Mouse (Mus musculus) heart, embryonic 13.5 days (tissue): ENCODE data around the gene Dna2. TPM values are rescaled to one million over a fixed set of nuclear protein-coding genes. Genes with fewer than 3 reads are reported as not detected.
A peak's percentile ranks its signal among the peaks of the same experiment; 100 is the strongest.

Source experiments
- ATAC-seq: fragments of 200-750 bp; cut with Nextera tagmentation; 2 replicates; pipeline ENCODE4 v1.8.0; 2017; ENCODE audit warnings: moderate TSS enrichment; ENCODE audit not compliant: insufficient number of reproducible peaks, low FRiP score, low TSS enrichment; ENCODE audit errors: extremely low read depth
- H3K27ac ChIP-seq: fragments of 300-500 bp; sonication (generic); replicated peaks from 2 replicates; pipeline ENCODE4 v1.5.1; 2015; ENCODE audit warnings: moderate library complexity, mild to moderate bottlenecking, inconsistent platforms
- H3K27me3 ChIP-seq: fragments of 300-500 bp; sonication (generic); replicated peaks from 2 replicates; pipeline ENCODE4 v1.6.1; 2015; ENCODE audit warnings: mild to moderate bottlenecking, inconsistent platforms
- H3K36me3 ChIP-seq: fragments of 300-500 bp; sonication (generic); 2 replicates; pipeline ENCODE4 v1.6.1; 2015; ENCODE audit warnings: mild to moderate bottlenecking, inconsistent platforms
- H3K4me1 ChIP-seq: fragments of 300-500 bp; sonication (generic); 2 replicates; pipeline ENCODE4 v1.6.1; 2015; ENCODE audit warnings: inconsistent platforms
- H3K4me2 ChIP-seq: fragments of 300-500 bp; sonication (generic); 2 replicates; pipeline ENCODE4 v1.6.1; 2015; ENCODE audit warnings: inconsistent platforms, mild to moderate bottlenecking, moderate library complexity
- H3K4me3 ChIP-seq: fragments of 300-500 bp; sonication (generic); 2 replicates; pipeline ENCODE4 v1.5.1; 2015; ENCODE audit warnings: moderate library complexity, mild to moderate bottlenecking, inconsistent platforms
- H3K9ac ChIP-seq: fragments of 300-500 bp; sonication (generic); 2 replicates; pipeline ENCODE4 v1.6.1; 2015; ENCODE audit warnings: inconsistent platforms, mild to moderate bottlenecking, moderate library complexity
- H3K9me3 ChIP-seq: fragments of 300-500 bp; sonication (generic); 2 replicates; pipeline ENCODE4 v1.6.1; 2016; ENCODE audit warnings: inconsistent platforms
- WGBS: fragments of 180-500 bp; shearing (Covaris S2); methylation state at CpG from one replicate; pipeline ENCODE4 v1.1.7; 2015; ENCODE audit warnings: mixed read lengths; 5-methylcytosine and 5-hydroxymethylcytosine counted together
- polyA plus RNA-seq: library from polyadenylated mRNA; unstranded; fragments of >200 nt; fragmentation: Nextera tagmentation; extraction: Ambion mirVana; gene quantifications from 2 replicates; pipeline ENCODE4 v1.2.1, GENCODE M21; 2015

Dna2 gene
- polyA plus RNA-seq, 1 experiment from 2014 or later: 15.4 TPM

- no peaks in the 10 kb centered on the region for H3K27me3 ChIP-seq
- no peak overlapping the region for H3K4me2 ChIP-seq
- no peak for ATAC-seq
- WGBS: 87% methylated on average over 11 of the region's 11 CpGs
- H3K27ac ChIP-seq: peak overlapping the region; percentile 58
- peaks cover 21% of the 10 kb centered on the region for H3K4me1 ChIP-seq
- H3K9me3 ChIP-seq: no peaks in the 10 kb centered on the region
- peaks cover 60% of the 10 kb centered on the region for H3K36me3 ChIP-seq
- no peak overlapping the region for H3K9ac ChIP-seq
- H3K4me3 ChIP-seq: no peak overlapping the region
Observed at GRCm38 (mm10) chr10:62984072-62984471, 37.2 kb downstream of the Dna2 start.

- Histone ChIP-seq H3K36me3 (peaks cover 64% of the 10 kb centered on the region), H3K4me1 (peaks cover 20% of the 10 kb centered on the region), H3K4me2 (no peak overlapping the region), H3K9ac (0 out of 2 replicates have a peak overlapping the region, but pooled peaks have one; percentile 7), H3K9me3 (no peaks in the 10 kb centered on the region), H3K4me3 (no peak overlapping the region), H3K27ac (peak overlapping the region; percentile 58), H3K27me3 (no peaks in the 10 kb centered on the region)
- 66% methylated on average over 6 of the region's 6 CpGs for WGBS
- no peak for ATAC-seq
Observed at GRCm38 (mm10) chr10:62984495-62984894, 37.7 kb downstream of the Dna2 start.

- no peaks in the 10 kb centered on the region for H3K9me3 ChIP-seq
- H3K36me3 ChIP-seq: peaks cover 91% of the 10 kb centered on the region
- ATAC-seq: no peak
- H3K9ac ChIP-seq: no peak overlapping the region
- no peak overlapping the region for H3K4me3 ChIP-seq
- 34% methylated on average over 3 of the region's 3 CpGs for WGBS
- no peak overlapping the region for H3K4me2 ChIP-seq
- H3K4me1 ChIP-seq: peaks cover 12% of the 10 kb centered on the region
- H3K27me3 ChIP-seq: no peaks in the 10 kb centered on the region
- no peak overlapping the region for H3K27ac ChIP-seq
Observed at GRCm38 (mm10) chr10:62987341-62987740, 40.5 kb downstream of the Dna2 start.

- Histone ChIP-seq H3K27me3 (no peaks in the 10 kb centered on the region), H3K9ac (no peak overlapping the region), H3K9me3 (no peaks in the 10 kb centered on the region), H3K36me3 (peaks cover 93% of the 10 kb centered on the region), H3K27ac (no peak overlapping the region), H3K4me2 (no peak overlapping the region), H3K4me3 (no peak overlapping the region), H3K4me1 (no peaks in the 10 kb centered on the region)
- 92% methylated on average over 15 of the region's 15 CpGs for WGBS
- ATAC-seq: no peak
Observed at GRCm38 (mm10) chr10:62990636-62991035, 43.8 kb downstream of the Dna2 start.

GRCm38 (mm10) chr10:62993991-62994390, 47.2 kb downstream of the Dna2 start:
- ATAC-seq: no peak
- H3K9ac ChIP-seq: no peak overlapping the region
- 59% methylated on average over 7 of the region's 9 CpGs for WGBS
- H3K4me2 ChIP-seq: no peak overlapping the region
- no peak overlapping the region for H3K4me3 ChIP-seq
- no peaks in the 10 kb centered on the region for H3K9me3 ChIP-seq
- peaks cover 97% of the 10 kb centered on the region for H3K36me3 ChIP-seq
- H3K27ac ChIP-seq: no peak overlapping the region
- no peaks in the 10 kb centered on the region for H3K27me3 ChIP-seq
- no peaks in the 10 kb centered on the region for H3K4me1 ChIP-seq

GRCm38 (mm10) chr10:63000584-63000983, 53.8 kb downstream of the Dna2 start:
- no peaks in the 10 kb centered on the region for H3K9me3 ChIP-seq
- H3K4me1 ChIP-seq: no peaks in the 10 kb centered on the region
- no peaks in the 10 kb centered on the region for H3K27me3 ChIP-seq
- no peak overlapping the region for H3K27ac ChIP-seq
- H3K36me3 ChIP-seq: peaks cover 96% of the 10 kb centered on the region
- WGBS: 55% methylated on average over 9 of the region's 9 CpGs
- H3K4me2 ChIP-seq: no peak overlapping the region
- no peak for ATAC-seq
- H3K4me3 ChIP-seq: no peak overlapping the region
- no peak overlapping the region for H3K9ac ChIP-seq

- WGBS: 67% methylated on average over 9 of the region's 9 CpGs
- Histone ChIP-seq H3K27me3 (no peaks in the 10 kb centered on the region), H3K36me3 (peaks cover 95% of the 10 kb centered on the region), H3K4me2 (no peak overlapping the region), H3K9ac (no peak overlapping the region), H3K27ac (no peak overlapping the region), H3K4me1 (no peaks in the 10 kb centered on the region), H3K4me3 (no peak overlapping the region), H3K9me3 (no peaks in the 10 kb centered on the region)
- ATAC-seq: no peak
Observed at GRCm38 (mm10) chr10:63003252-63003651, 56.4 kb downstream of the Dna2 start.

GRCm38 (mm10) chr10:63004556-63004955, 57.7 kb downstream of the Dna2 start:
- no peaks in the 10 kb centered on the region for H3K27me3 ChIP-seq
- H3K4me2 ChIP-seq: no peak overlapping the region
- peaks cover 96% of the 10 kb centered on the region for H3K36me3 ChIP-seq
- no peaks in the 10 kb centered on the region for H3K9me3 ChIP-seq
- no peaks in the 10 kb centered on the region for H3K4me1 ChIP-seq
- H3K9ac ChIP-seq: no peak overlapping the region
- H3K4me3 ChIP-seq: no peak overlapping the region
- ATAC-seq: no peak
- H3K27ac ChIP-seq: no peak overlapping the region
- 85% methylated on average over 9 of the region's 9 CpGs for WGBS

- H3K36me3 ChIP-seq: peaks cover 96% of the 10 kb centered on the region
- no peak for ATAC-seq
- 63% methylated on average over 3 of the region's 3 CpGs for WGBS
Observed at GRCm38 (mm10) chr10:63008193-63008592, 61.4 kb downstream of the Dna2 start.

GRCm38 (mm10) chr10:63010268-63010667, 63.4 kb downstream of the Dna2 start:
- no peak for ATAC-seq
- Histone ChIP-seq H3K4me3 (no peak overlapping the region), H3K4me2 (no peak overlapping the region), H3K9ac (no peak overlapping the region), H3K27me3 (no peaks in the 10 kb centered on the region), H3K9me3 (no peaks in the 10 kb centered on the region), H3K27ac (no peak overlapping the region), H3K4me1 (no peaks in the 10 kb centered on the region), H3K36me3 (peaks cover 95% of the 10 kb centered on the region)
- 81% methylated on average over 4 of the region's 4 CpGs for WGBS

More at GRCm38 (mm10) chr10:63008193-63008592, 61.4 kb downstream of the Dna2 start:
- Histone ChIP-seq H3K4me3 (no peak overlapping the region), H3K4me1 (no peaks in the 10 kb centered on the region), H3K27ac (no peak overlapping the region), H3K9ac (no peak overlapping the region), H3K9me3 (no peaks in the 10 kb centered on the region), H3K27me3 (no peaks in the 10 kb centered on the region), H3K4me2 (no peak overlapping the region)

- no peak overlapping the region for H3K9ac ChIP-seq
- no peak overlapping the region for H3K4me2 ChIP-seq
- no peak for ATAC-seq
- 94% methylated on average over 6 of the region's 6 CpGs for WGBS
- H3K27ac ChIP-seq: no peak overlapping the region
- no peak overlapping the region for H3K4me3 ChIP-seq
- peaks cover 95% of the 10 kb centered on the region for H3K36me3 ChIP-seq
- no peaks in the 10 kb centered on the region for H3K4me1 ChIP-seq
- no peaks in the 10 kb centered on the region for H3K27me3 ChIP-seq
- H3K9me3 ChIP-seq: no peaks in the 10 kb centered on the region
Observed at GRCm38 (mm10) chr10:63011556-63011955, 64.7 kb downstream of the Dna2 start.

GRCm38 (mm10) chr10:63013476-63013875, 66.7 kb downstream of the Dna2 start:
- Histone ChIP-seq H3K27ac (no peak overlapping the region), H3K9ac (no peak overlapping the region), H3K36me3 (peaks cover 93% of the 10 kb centered on the region), H3K9me3 (no peaks in the 10 kb centered on the region), H3K4me1 (no peaks in the 10 kb centered on the region), H3K4me3 (no peak overlapping the region), H3K4me2 (no peak overlapping the region), H3K27me3 (no peaks in the 10 kb centered on the region)
- no peak for ATAC-seq
- 66% methylated on average over 3 of the region's 3 CpGs for WGBS
